Mouse (Mus musculus) left cerebral cortex, postnatal 14 days (tissue): ENCODE results near the gene Slc43a3. TPM values are rescaled to one million over a fixed set of nuclear protein-coding genes. Genes with fewer than 3 reads are reported as not detected.
"Not testable (repeated sequence)": the region's sequence is repeated elsewhere in the genome, so short reads cannot be mapped to it uniquely, and the experiment has no call there.

Source experiments
- DNase-seq, 2 experiments: peaks; one replicate each; pipeline ENCODE4 v3.0.0; 2021 to 2022; ENCODE audit warnings: low spot score in 2 of 2, mixed read lengths in 1 of 2
- intact Hi-C: fragments of 180-260 bp; cut with DNase I; formaldehyde crosslinking; loops from one replicate; pipeline ENCODE4 v1.15.1; 2025
- long read RNA-seq, 2 experiments: library from polyadenylated mRNA; stranded (forward); transcript quantifications; one replicate each; pipeline ENCODE4 v2.0.0; 2021
- total RNA-seq, 2 experiments: library from RNA; stranded (reverse); gene quantifications; 2 replicates each; pipeline ENCODE4 v1.2.3; 2021

The Slc43a3 gene
- 1 to 10 TPM in 1 of 2 experiments, under 1 TPM in 1; 0.99 to 1.1 TPM for total RNA-seq
- long read RNA-seq, experiment 1, partial matches to known transcripts, result 0 of 1 reads
- long read RNA-seq, experiment 1, other reads (novel, unspliced or antisense), result 0 of 1 reads
- long read RNA-seq, experiment 2, partial matches to known transcripts, result 1 of 3 reads
- long read RNA-seq, experiment 2, other reads (novel, unspliced or antisense), result 1 of 3 reads

- DNase-seq, result no peak
- intact Hi-C loops, result no loop called here
Measured at GRCm38 (mm10) chr2:84936474-84937429, at the start of gene Slc43a3. Slc43a3 (plus strand) TSS chr2:84936579.

GRCm38 (mm10) chr2:84886821-84887281 is 49.5 kb upstream of the Slc43a3 start:
- no peak for DNase-seq
- intact Hi-C loops, result loop anchor here (5.0 kb wide), 1 partner anchor 120 kb away; no protein-coding TSS in a partner anchor

GRCm38 (mm10) chr2:84887411-84888271 is 48.7 kb upstream of the Slc43a3 start:
- intact Hi-C loops, result loop anchor here (2.0 to 5.0 kb wide), 2 partner anchors 19 to 120 kb away; no protein-coding TSS in a partner anchor
- DNase-seq, result peak; percentile 60 to 83

- intact Hi-C loops, result loop anchor here (2.0 to 5.0 kb wide), 2 partner anchors 20 to 119 kb away; no protein-coding TSS in a partner anchor
- DNase-seq, result peak; percentile 83 to 87
Measured at GRCm38 (mm10) chr2:84888657-84889315, 47.6 kb upstream of the Slc43a3 start.

- intact Hi-C loops, result loop anchor here (1.0 to 5.0 kb wide), 3 partner anchors 21 to 118 kb away; no protein-coding TSS in a partner anchor
- DNase-seq, result no peak
Measured at GRCm38 (mm10) chr2:84889316-84890044, 46.9 kb upstream of the Slc43a3 start.

GRCm38 (mm10) chr2:84890045-84890340 is 46.4 kb upstream of the Slc43a3 start:
- DNase-seq, result peak in 1 of 2 experiments; percentile 84
- intact Hi-C loops, result loop anchor here (1.0 kb wide), 1 partner anchor 59 kb away; no protein-coding TSS in a partner anchor

GRCm38 (mm10) chr2:84893359-84893758 is 43.0 kb upstream of the Slc43a3 start:
- DNase-seq, result no peak
- intact Hi-C loops, result no loop called here

- intact Hi-C loops, result no loop called here
- no peak for DNase-seq
Measured at GRCm38 (mm10) chr2:84895495-84896198, 40.7 kb upstream of the Slc43a3 start.

- intact Hi-C loops, DNase-seq: not testable (repeated sequence)
Measured at GRCm38 (mm10) chr2:84896686-84897085, 39.7 kb upstream of the Slc43a3 start.

GRCm38 (mm10) chr2:84912722-84913121 is 23.7 kb upstream of the Slc43a3 start:
- intact Hi-C loops, result no loop called here
- DNase-seq, result no peak

- intact Hi-C loops, result no loop called here
- no peak for DNase-seq
Measured at GRCm38 (mm10) chr2:84913881-84914280, 22.5 kb upstream of the Slc43a3 start.

GRCm38 (mm10) chr2:84915330-84915729 is 21.0 kb upstream of the Slc43a3 start:
- DNase-seq, result no peak
- intact Hi-C loops, result no loop called here

- DNase-seq, result no peak
- intact Hi-C loops, result no loop called here
Measured at GRCm38 (mm10) chr2:84916548-84917320, 19.6 kb upstream of the Slc43a3 start.

- no peak for DNase-seq
- intact Hi-C loops, result no loop called here
Measured at GRCm38 (mm10) chr2:84918188-84918587, 18.2 kb upstream of the Slc43a3 start.

GRCm38 (mm10) chr2:84919601-84920108 is 16.7 kb upstream of the Slc43a3 start:
- no peak for DNase-seq

GRCm38 (mm10) chr2:84930186-84930585 is 6.2 kb upstream of the Slc43a3 start:
- intact Hi-C loops, result no loop called here
- no peak for DNase-seq

More at GRCm38 (mm10) chr2:84919601-84920108, 16.7 kb upstream of the Slc43a3 start:
- intact Hi-C loops, result no loop called here
